In genomic region chr2:129536377-129536776, GRCm38 (mm10) we compare ENCODE assay signal across 20 mouse cellular contexts. TPM values are rescaled to one million over a fixed set of nuclear protein-coding genes. Genes with fewer than 3 reads are reported as not detected.
A peak's percentile ranks its signal among the peaks of the same experiment; 100 is the strongest.
DNase-seq lines count a peak whose midpoint lies in the region; ATAC-seq and TF ChIP-seq lines count a peak whose summit lies in the region.
"Had no signal": no experiment of that assay in that cellular context is flagged by ENCODE, and none has a peak within 500 bp of the region (broad histone marks: within the 10 kb centered on the region; RNA-seq: fewer than 3 reads in every experiment).

TSS of gene F830045P16Rik (minus strand) at chr2:129536602.

- peaks cover 39% of the 10 kb centered on the region for H3K27me3 ChIP-seq in limb, embryonic 10.5 days (ENCODE audit: low read depth, poor library complexity, severe bottlenecking)
- no peaks in the 10 kb centered on the region for H3K27me3 ChIP-seq in intestine, embryonic 15.5 days (replicated peaks)
- H3K27me3 ChIP-seq: neural tube, embryonic 12.5 days had no signal

- no peak for TF ChIP-seq CTCF in gastrocnemius, adult 2 months (IDR thresholded peaks at IDR 0.05)
- no peak for TF ChIP-seq CTCF in layer of hippocampus, adult 2 months (conservative IDR thresholded peaks at IDR 0.05)

- peak; percentile 44 for DNase-seq in gastrocnemius, adult 2 months
- DNase-seq in gastrocnemius, postnatal 14 days, result no peak
- DNase-seq in layer of hippocampus, adult 2 months (ENCODE audit: low spot score in 2 of 2), result no peak
- no peak for DNase-seq in layer of hippocampus, adult 9-11 months
- peak; percentile 9 for DNase-seq in Muller cell, postnatal 12 days (ENCODE audit: inconsistent ontology term)
- no peak for DNase-seq in limb, embryonic 10.5 days (ENCODE audit: low spot score)
- DNase-seq in natural killer cell, adult 2 months (ENCODE audit: low spot score in 2 of 2), result no peak
- DNase-seq: cerebellum, postnatal 14 days; embryo, embryonic 11 days; heart, postnatal 4 days; kidney, postnatal 10 days; liver; liver, postnatal 0 days; right cerebral cortex, postnatal 4 days; thymus, postnatal 36 days had no signal

- H3K4me1 ChIP-seq in limb, embryonic 10.5 days, result peaks cover 54% of the 10 kb centered on the region
- H3K4me1 ChIP-seq in intestine, embryonic 15.5 days (replicated peaks), result no peaks in the 10 kb centered on the region

- no peak within 1 kb of the TSS for H3K4me3 ChIP-seq in gastrocnemius, adult 2 months
- no peak within 1 kb of the TSS for H3K4me3 ChIP-seq in layer of hippocampus, adult 2 months
- no peak within 1 kb of the TSS for H3K4me3 ChIP-seq in limb, embryonic 10.5 days
- H3K4me3 ChIP-seq in intestine, embryonic 15.5 days (replicated peaks), result no peak within 1 kb of the TSS
- H3K4me3 ChIP-seq: heart, embryonic 13.5 days; neural tube, embryonic 12.5 days had no signal

- no peak within 1 kb of the TSS for H3K27ac ChIP-seq in gastrocnemius, adult 2 months
- H3K27ac ChIP-seq in layer of hippocampus, adult 2 months, result peak within 1 kb of the TSS; percentile 10; the same call in 1 of the 2 replicates
- peak within 1 kb of the TSS; percentile 28; the same call in 1 of the 2 replicates for H3K27ac ChIP-seq in limb, embryonic 10.5 days
- H3K27ac ChIP-seq in intestine, embryonic 15.5 days, result no peak within 1 kb of the TSS
- H3K27ac ChIP-seq: heart, embryonic 13.5 days; neural tube, embryonic 12.5 days had no signal

- no peak within 1 kb of the TSS for H3K9ac ChIP-seq in intestine, embryonic 15.5 days
- H3K9ac ChIP-seq: heart, embryonic 13.5 days; liver, postnatal 0 days; neural tube, embryonic 12.5 days had no signal

- H3K9me3 ChIP-seq in limb, embryonic 10.5 days (replicated peaks), result no peaks in the 10 kb centered on the region
- H3K9me3 ChIP-seq in intestine, embryonic 15.5 days, result no peaks in the 10 kb centered on the region
- H3K9me3 ChIP-seq: heart, embryonic 13.5 days; neural tube, embryonic 12.5 days had no signal

- no peak within 1 kb of the TSS for H3K4me2 ChIP-seq in intestine, embryonic 15.5 days (replicated peaks)
- H3K4me2 ChIP-seq: heart, embryonic 13.5 days; neural tube, embryonic 12.5 days had no signal

- intact Hi-C loops in gastrocnemius, adult 2 months (cut with DNase I), result no loop called here
- intact Hi-C loops in gastrocnemius, postnatal 14 days (cut with DNase I; ENCODE audit: low total_unique reads), result no loop called here

- WGBS in limb, embryonic 10.5 days, result 69% methylated on average over 2 of the region's 2 CpGs
- WGBS in intestine, embryonic 15.5 days, result 73% methylated on average over 2 of the region's 2 CpGs

- ATAC-seq in intestine, embryonic 15.5 days, result no peak
- ATAC-seq: intestine, embryonic 16.5 days; liver, postnatal 0 days had no signal

- H3K36me3 ChIP-seq in limb, embryonic 10.5 days, result no peaks in the 10 kb centered on the region
- H3K36me3 ChIP-seq in intestine, embryonic 15.5 days, result no peaks in the 10 kb centered on the region
- H3K36me3 ChIP-seq: heart, embryonic 13.5 days; neural tube, embryonic 12.5 days had no signal

RNA-seq across cellular contexts. Expression of gene F830045P16Rik, which starts in this region (rescaled TPM):
- total RNA-seq in gastrocnemius, adult 2 months (2021), result not detected
- total RNA-seq in gastrocnemius, postnatal 14 days (2021), result not detected
- under 1 TPM; 0.38 to 0.54 TPM for total RNA-seq in layer of hippocampus, adult 2 months (2021)
- polyA plus RNA-seq in limb, embryonic 10.5 days (2016; fragmentation: Nextera tagmentation; extraction: Ambion mirVana), result not detected in 2 replicates
- polyA plus RNA-seq in intestine, embryonic 15.5 days (2015; fragmentation: Nextera tagmentation; extraction: Ambion mirVana), result not detected in 2 replicates
- total RNA-seq: adrenal gland, postnatal 4 days; heart, postnatal 4 days had no signal
- polyA plus RNA-seq: heart, embryonic 13.5 days; intestine, embryonic 16.5 days; liver, postnatal 0 days; neural tube, embryonic 12.5 days had no signal

Comparison
In these comparisons a context has a peak if more than half of its experiments do, and no peak if none do; other contexts are left out.
1. Peak in DNase-seq in gastrocnemius, adult 2 months; RNA of the gene not detected or under 1 TPM.
2. H3K27ac ChIP-seq: peak in layer of hippocampus, adult 2 months (single experiment) and limb, embryonic 10.5 days (single experiment); none in gastrocnemius, adult 2 months (single experiment) and intestine, embryonic 15.5 days (single experiment).